9 mouse cellular contexts compared by ENCODE assay signal in the genomic region with DNA sequence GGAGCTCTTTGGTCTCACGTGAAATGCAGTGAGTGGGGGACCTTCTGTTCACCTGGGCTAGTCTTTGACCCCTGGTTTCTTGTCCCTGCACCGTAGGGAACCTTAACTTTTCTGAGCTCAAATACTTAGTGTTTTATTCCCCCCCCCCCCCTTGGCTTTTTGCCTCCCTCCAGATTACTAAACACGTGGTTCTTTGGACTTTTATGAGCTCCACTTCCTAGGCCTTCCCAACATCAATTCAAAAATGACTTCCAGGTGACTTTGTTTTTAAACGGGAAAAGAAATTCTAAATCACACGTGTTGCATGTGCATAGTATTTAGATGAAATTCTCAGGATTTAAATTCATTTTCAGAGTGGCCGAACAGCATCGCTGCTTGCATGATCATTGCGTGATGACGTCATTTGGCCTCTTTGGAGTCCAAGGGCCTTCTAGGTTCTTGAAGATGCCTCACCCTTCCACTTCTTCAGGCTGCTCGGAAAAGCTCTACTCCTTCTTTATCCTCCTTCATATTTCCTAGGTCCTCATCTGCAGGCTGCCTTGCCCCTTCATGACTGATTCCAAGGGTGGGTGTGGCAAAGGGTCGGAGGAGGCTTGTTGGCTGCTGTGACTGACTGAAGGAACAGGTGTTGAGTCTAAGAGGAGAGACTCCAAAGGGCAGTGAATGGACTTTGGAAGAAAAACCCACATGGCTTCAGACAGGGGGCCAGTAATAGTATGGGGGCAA. TPM values are rescaled to one million over a fixed set of nuclear protein-coding genes. Genes with fewer than 3 reads are reported as not detected.
DNase-seq lines count a peak whose midpoint lies in the region; ATAC-seq and TF ChIP-seq lines count a peak whose summit lies in the region.
"Had no signal": no experiment of that assay in that cellular context is flagged by ENCODE, and none has a peak within 500 bp of the region (broad histone marks: within the 10 kb centered on the region; RNA-seq: fewer than 3 reads in every experiment).

No protein-coding gene starts in this region.

- no peak overlapping the region for H3K27ac ChIP-seq in gastrocnemius, adult 2 months
- H3K27ac ChIP-seq in ES-E14 (ENCODE audit: insufficient read depth, low read depth, low read length, poor library complexity, severe bottlenecking), result no peak overlapping the region
- H3K27ac ChIP-seq in hindbrain, embryonic 13.5 days, result no peak overlapping the region
- peak overlapping the region; percentile 87; the same call in 1 of the 2 replicates for H3K27ac ChIP-seq in midbrain, embryonic 10.5 days (replicated peaks)
- H3K27ac ChIP-seq: macrophage had no signal

- no peaks in the 10 kb centered on the region for H3K36me3 ChIP-seq in ES-E14 (ENCODE audit: control insufficient read depth, insufficient read depth, low read length, poor library complexity, severe bottlenecking)
- H3K36me3 ChIP-seq in hindbrain, embryonic 13.5 days, result no peaks in the 10 kb centered on the region
- H3K36me3 ChIP-seq in midbrain, embryonic 10.5 days, result no peaks in the 10 kb centered on the region

- WGBS in hindbrain, embryonic 13.5 days, result 64% methylated on average over 11 of the region's 11 CpGs
- WGBS in midbrain, embryonic 10.5 days, result 64% methylated on average over 11 of the region's 11 CpGs

- peaks cover 40% of the 10 kb centered on the region for H3K27me3 ChIP-seq in hindbrain, embryonic 13.5 days
- H3K27me3 ChIP-seq in midbrain, embryonic 10.5 days (ENCODE audit: low read depth, poor library complexity, severe bottlenecking), result peaks cover 49% of the 10 kb centered on the region

- H3K4me3 ChIP-seq in gastrocnemius, adult 2 months, result peak overlapping the region; percentile 82
- H3K4me3 ChIP-seq in ES-E14 (ENCODE audit: insufficient read depth in 1 of 2, low read depth in 1 of 2, low read length in 2 of 2, poor library complexity in 1 of 2, severe bottlenecking in 1 of 2), result peak overlapping the region; percentile 76 to 91
- H3K4me3 ChIP-seq in hindbrain, embryonic 13.5 days, result peak overlapping the region; percentile 58
- H3K4me3 ChIP-seq in midbrain, embryonic 10.5 days, result peak overlapping the region; percentile 75

- H3K9me3 ChIP-seq in ES-E14 (ENCODE audit: control insufficient read depth, insufficient read depth, low read depth, low read length), result no peaks in the 10 kb centered on the region
- H3K9me3 ChIP-seq in hindbrain, embryonic 13.5 days, result no peaks in the 10 kb centered on the region
- no peaks in the 10 kb centered on the region for H3K9me3 ChIP-seq in midbrain, embryonic 10.5 days (replicated peaks)

- peaks cover 0 to 4% of the 10 kb centered on the region in 2 experiments; a peak in 1 of 4 replicates for H3K4me1 ChIP-seq in ES-E14 (ENCODE audit: control insufficient read depth in 2 of 2, insufficient read depth in 2 of 2, low read length in 2 of 2, poor library complexity in 1 of 2)
- peaks cover 10% of the 10 kb centered on the region for H3K4me1 ChIP-seq in hindbrain, embryonic 13.5 days (replicated peaks)
- H3K4me1 ChIP-seq in midbrain, embryonic 10.5 days, result peaks cover 11% of the 10 kb centered on the region

- intact Hi-C loops in gastrocnemius, adult 2 months (cut with DNase I), result no loop called here

- peak overlapping the region; percentile 89 for H3K9ac ChIP-seq in ES-E14 (ENCODE audit: insufficient read depth, low read depth, low read length, poor library complexity, severe bottlenecking)
- H3K9ac ChIP-seq in hindbrain, embryonic 13.5 days, result peak overlapping the region; percentile 78

- no peak for ATAC-seq in hindbrain, embryonic 13.5 days (ENCODE audit: low FRiP score)
- ATAC-seq in CD4-positive, CD25-positive, alpha-beta regulatory T cell, adult 4 months, result no peak

- TF ChIP-seq CTCF in gastrocnemius, adult 2 months (IDR thresholded peaks at IDR 0.05), result no peak

- in situ Hi-C loops in ES-E14 (cut with MboI; ENCODE audit: low sequenced_read_pairs in 2 of 2, unreplicated experiment in 2 of 2), result no loop called here

- no peak for DNase-seq in gastrocnemius, adult 2 months
- DNase-seq in gastrocnemius, adult 18-20 months (ENCODE audit: low spot score), result no peak
- DNase-seq in ES-E14 (ENCODE audit: low read depth, low spot score), result no peak
- DNase-seq in midbrain, embryonic 10.5 days (ENCODE audit: low spot score), result peak; percentile 9
- DNase-seq in layer of hippocampus, adult 18-20 months (ENCODE audit: low spot score in 2 of 2), result no peak
- DNase-seq in layer of hippocampus, postnatal 14 days (ENCODE audit: low spot score in 2 of 2), result no peak

- H3K4me2 ChIP-seq in hindbrain, embryonic 13.5 days, result peak overlapping the region; percentile 94

TF ChIP-seq in ES-E14, 5 proteins besides CTCF, POLR2A, EP300 and RAD21:
- TF ChIP-seq ZC3H11A (IDR thresholded peaks at IDR 0.05; ENCODE audit: borderline replicate concordance, low read depth, low read length), result no peak
- no peak for TF ChIP-seq HCFC1 (IDR thresholded peaks at IDR 0.05; ENCODE audit: borderline replicate concordance, insufficient read depth, low read length)
- TF ChIP-seq MAFK (IDR thresholded peaks at IDR 0.05; ENCODE audit: insufficient read depth, low read depth, low read length), result no peak
- no peak for TF ChIP-seq ZNF384 (IDR thresholded peaks at IDR 0.05; ENCODE audit: low read depth, low read length)
- TF ChIP-seq CHD2 (IDR thresholded peaks at IDR 0.05; ENCODE audit: low read depth, low read length), result no peak
TF ChIP-seq in ES-E14: peak in this region for 0.

RNA-seq across cellular contexts. Expression of a gene that starts 0.9 kb away (rescaled TPM):
- total RNA-seq in gastrocnemius, adult 2 months (2021), result 1 to 10 TPM in 1 of 2 experiments, under 1 TPM in 1; 0.61 to 1.9 TPM
- 1 to 10 TPM; 1.3 to 1.4 TPM for total RNA-seq in gastrocnemius, adult 18-20 months (2021)
- 4.1 and 6.6 TPM in 2 replicates for total RNA-seq in ES-E14 (2012; rRNA removed)
- 0.92 and 0.96 TPM in 2 replicates for polyA plus RNA-seq in hindbrain, embryonic 13.5 days (2015; fragmentation: Nextera tagmentation; extraction: Ambion mirVana)
- polyA plus RNA-seq in midbrain, embryonic 10.5 days (2016; fragmentation: Nextera tagmentation; extraction: Ambion mirVana), result 1.3 and 1.5 TPM in 2 replicates
- not detected for polyA plus RNA-seq in CD4-positive, CD25-positive, alpha-beta regulatory T cell, adult 4 months (2017; shearing (Covaris generic))
- total RNA-seq in layer of hippocampus, adult 18-20 months (2021), result 1 to 10 TPM; 1.0 to 1.3 TPM
- 1 to 10 TPM; 1.2 to 2.4 TPM for total RNA-seq in layer of hippocampus, postnatal 14 days (2021)
- polyA plus RNA-seq: macrophage had no signal
